Mouse (Mus musculus): ENCODE data around the gene Col5a1.

- TF ChIP-seq UBTF (IDR thresholded peaks at IDR 0.05; ENCODE audit: borderline replicate concordance, insufficient read depth, low read depth, low read length) (no peak), CTCF (IDR thresholded peaks at IDR 0.05 in 2 of 3, conservative IDR thresholded peaks at IDR 0.05 in 1 of 3; ENCODE audit: control insufficient read depth in 1 of 3, insufficient read depth in 1 of 3, low read depth in 2 of 3, low read length in 3 of 3, poor library complexity in 1 of 3, severe bottlenecking in 1 of 3) (no peak)
Observed at GRCm38 (mm10) chr2:27976512-27976911, 90.3 kb downstream of the Col5a1 start.
